Mouse (Mus musculus) midbrain, embryonic 10.5 days (tissue): ENCODE data around the gene Atg2a. TPM values are rescaled to one million over a fixed set of nuclear protein-coding genes. Genes with fewer than 3 reads are reported as not detected.
A peak's percentile ranks its signal among the peaks of the same experiment; 100 is the strongest.

Source experiments
- DNase-seq: peaks from one replicate; pipeline ENCODE4 v3.0.0-alpha.2; 2017; ENCODE audit warnings: low spot score
- H3K27ac ChIP-seq: fragments of 300-500 bp; sonication (generic); replicated peaks from 2 replicates; pipeline ENCODE4 v1.5.1; 2016; ENCODE audit warnings: mild to moderate bottlenecking
- H3K27me3 ChIP-seq: fragments of 300-500 bp; sonication (generic); 2 replicates; pipeline ENCODE4 v1.6.1; 2016; ENCODE audit warnings: low read depth, mild to moderate bottlenecking; ENCODE audit not compliant: poor library complexity, severe bottlenecking
- H3K36me3 ChIP-seq: fragments of 300-500 bp; sonication (generic); 2 replicates; pipeline ENCODE4 v1.6.1; 2016; ENCODE audit warnings: mild to moderate bottlenecking, moderate library complexity
- H3K4me1 ChIP-seq: fragments of 300-500 bp; sonication (generic); 2 replicates; pipeline ENCODE4 v1.6.1; 2016
- H3K4me3 ChIP-seq: fragments of 300-500 bp; sonication (generic); 2 replicates; pipeline ENCODE4 v1.5.1; 2016; ENCODE audit warnings: mild to moderate bottlenecking, moderate library complexity
- H3K9me3 ChIP-seq: fragments of 300-500 bp; sonication (generic); replicated peaks from 2 replicates; pipeline ENCODE4 v1.6.1; 2016; ENCODE audit warnings: mild to moderate bottlenecking
- WGBS: fragments of 180-500 bp; shearing (Covaris S2); methylation state at CpG from one replicate; pipeline ENCODE4 v1.1.7; 2016; 5-methylcytosine and 5-hydroxymethylcytosine counted together
- polyA plus RNA-seq: library from polyadenylated mRNA; unstranded; fragments of >200 nt; fragmentation: Nextera tagmentation; extraction: Ambion mirVana; gene quantifications from 2 replicates; pipeline ENCODE4 v1.2.1, GENCODE M21; 2016

Gene Atg2a
- polyA plus RNA-seq, 1 experiment from 2014 or later, result 10.1 TPM

DNA sequence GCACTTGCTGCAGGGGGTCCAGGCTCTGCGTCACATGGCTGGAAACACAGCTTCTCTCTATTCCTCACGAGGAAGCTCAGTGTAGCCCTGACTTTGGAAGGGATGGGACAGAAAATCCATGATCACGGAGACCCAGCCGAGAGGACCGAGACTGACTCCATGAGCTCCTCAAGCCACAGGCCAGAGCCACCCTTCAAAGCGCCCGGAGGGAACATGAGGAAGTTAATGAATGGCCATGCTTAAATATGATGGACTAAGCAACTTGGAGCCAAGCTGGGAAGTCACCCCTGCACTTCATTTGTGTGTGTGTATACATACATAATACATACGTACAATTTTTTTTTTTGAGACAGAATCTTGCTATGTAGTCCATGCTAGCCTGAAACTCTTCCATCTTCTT lies 29.7 kb downstream of the Atg2a start:
- Histone ChIP-seq H3K9me3 (no peaks in the 10 kb centered on the region), H3K4me3 (no peak overlapping the region), H3K36me3 (no peaks in the 10 kb centered on the region), H3K4me1 (peaks cover 23% of the 10 kb centered on the region), H3K27ac (no peak overlapping the region; the same call in 1 of the 2 replicates), H3K27me3 (peaks cover 4% of the 10 kb centered on the region; the same call in 1 of the 2 replicates)
- DNase-seq, result no peak
- WGBS, result 24% methylated on average over 8 of the region's 8 CpGs

DNA sequence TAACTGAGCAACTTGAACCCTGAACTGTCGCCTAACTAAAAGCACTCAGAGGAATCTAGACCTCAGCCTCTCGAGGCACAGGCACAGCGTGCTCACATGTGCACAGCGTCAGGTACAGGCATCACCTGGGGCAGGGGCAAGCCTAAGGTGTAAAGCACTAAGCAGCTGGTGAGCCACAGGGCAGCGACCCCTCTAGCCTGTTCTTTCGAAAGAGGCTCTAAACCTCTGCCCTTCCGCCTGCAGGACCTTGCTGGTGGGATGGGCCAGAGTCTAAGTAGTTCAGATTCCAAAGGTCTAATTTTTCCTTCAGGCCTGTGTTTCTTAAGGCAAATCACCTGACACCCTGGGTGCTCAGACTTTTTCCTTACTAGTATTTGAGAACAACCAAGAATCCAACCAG lies 30.6 kb downstream of the Atg2a start:
- Histone ChIP-seq H3K4me3 (no peak overlapping the region), H3K4me1 (peaks cover 26% of the 10 kb centered on the region), H3K36me3 (no peaks in the 10 kb centered on the region), H3K9me3 (no peaks in the 10 kb centered on the region), H3K27me3 (peaks cover 4% of the 10 kb centered on the region; the same call in 1 of the 2 replicates), H3K27ac (no peak overlapping the region)
- no peak for DNase-seq
- 66% methylated on average over 7 of the region's 7 CpGs for WGBS

DNA sequence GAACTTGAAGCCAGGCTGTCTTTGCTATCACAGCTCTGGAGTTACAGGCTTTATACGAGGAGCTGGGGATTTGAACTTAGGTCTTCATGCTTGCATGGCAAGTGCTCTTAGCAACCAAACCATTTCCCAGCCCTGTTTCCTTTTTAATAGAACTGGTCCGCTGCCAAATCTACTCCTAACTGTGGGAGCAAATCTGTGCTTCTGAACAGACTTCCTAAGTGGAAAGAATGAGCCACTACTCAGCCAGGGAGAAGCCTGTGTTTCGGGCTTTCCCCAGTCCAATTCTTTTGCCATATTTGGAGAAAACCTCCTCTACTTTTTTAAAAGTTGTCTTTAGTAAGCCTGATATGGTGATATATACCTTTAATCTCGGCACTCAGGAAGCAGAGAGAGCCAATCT lies 31.3 kb downstream of the Atg2a start:
- Histone ChIP-seq H3K4me1 (peaks cover 32% of the 10 kb centered on the region), H3K36me3 (no peaks in the 10 kb centered on the region), H3K27me3 (peaks cover 4% of the 10 kb centered on the region; the same call in 1 of the 2 replicates), H3K4me3 (no peak overlapping the region), H3K27ac (no peak overlapping the region), H3K9me3 (no peaks in the 10 kb centered on the region)
- WGBS, result 92% methylated on average over 4 of the region's 4 CpGs
- DNase-seq, result no peak

DNA sequence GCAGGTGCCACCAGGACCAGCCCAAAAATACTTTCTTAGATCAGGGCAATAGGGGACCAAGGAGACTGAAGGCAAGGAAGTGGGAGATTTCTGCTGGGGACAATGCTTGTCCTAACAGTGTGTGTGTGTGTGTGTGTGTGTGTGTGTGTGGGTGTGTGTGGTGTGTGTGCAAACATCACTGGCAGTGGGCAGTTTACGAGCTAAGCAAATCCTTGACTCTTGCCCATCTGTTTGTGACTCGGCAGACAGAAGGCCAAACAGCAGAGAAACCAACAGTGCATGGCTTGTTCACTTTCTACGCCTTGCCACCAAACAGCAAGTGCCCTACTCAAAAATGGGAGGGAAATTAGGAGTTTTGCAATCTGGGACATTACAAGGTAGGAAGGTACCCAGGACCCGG lies 32.1 kb downstream of the Atg2a start:
- H3K27ac ChIP-seq, result no peak overlapping the region
- WGBS, result 94% methylated on average over 4 of the region's 4 CpGs
- no peaks in the 10 kb centered on the region for H3K36me3 ChIP-seq
- H3K4me1 ChIP-seq, result peaks cover 41% of the 10 kb centered on the region
- no peak for DNase-seq
- H3K9me3 ChIP-seq, result no peaks in the 10 kb centered on the region
- H3K4me3 ChIP-seq, result no peak overlapping the region
- peaks cover 4% of the 10 kb centered on the region; the same call in 1 of the 2 replicates for H3K27me3 ChIP-seq

DNA sequence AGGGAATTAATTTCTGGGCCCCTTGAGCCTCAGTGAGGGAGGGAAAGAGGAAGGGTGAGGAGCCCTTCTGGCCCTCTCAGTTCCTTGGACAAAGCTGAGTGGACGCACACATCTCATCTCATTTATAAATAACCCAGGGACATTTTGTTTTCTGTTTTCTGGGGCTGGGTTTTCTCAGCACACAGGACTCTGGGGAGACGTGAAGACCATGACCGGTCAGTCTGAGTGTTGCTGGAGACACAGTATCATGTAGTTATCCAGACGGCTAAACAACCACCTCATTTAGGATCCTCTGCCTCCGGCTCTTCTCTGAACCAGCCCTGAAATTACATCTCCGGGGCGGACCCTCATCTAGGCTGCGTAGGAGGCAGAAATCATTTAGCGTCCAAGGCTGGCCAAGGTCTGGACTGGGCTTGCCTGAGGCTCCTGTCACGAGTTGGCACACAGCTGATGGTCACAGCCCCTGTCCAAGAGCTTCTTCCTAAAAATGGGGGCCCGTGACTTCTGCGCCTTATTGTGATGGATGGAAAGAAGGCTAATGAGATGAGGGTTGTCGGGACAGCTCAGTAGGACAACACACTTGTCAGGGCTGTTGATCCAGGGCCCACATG lies 32.6 kb downstream of the Atg2a start:
- 94% methylated on average over 13 of the region's 13 CpGs for WGBS

DNA sequence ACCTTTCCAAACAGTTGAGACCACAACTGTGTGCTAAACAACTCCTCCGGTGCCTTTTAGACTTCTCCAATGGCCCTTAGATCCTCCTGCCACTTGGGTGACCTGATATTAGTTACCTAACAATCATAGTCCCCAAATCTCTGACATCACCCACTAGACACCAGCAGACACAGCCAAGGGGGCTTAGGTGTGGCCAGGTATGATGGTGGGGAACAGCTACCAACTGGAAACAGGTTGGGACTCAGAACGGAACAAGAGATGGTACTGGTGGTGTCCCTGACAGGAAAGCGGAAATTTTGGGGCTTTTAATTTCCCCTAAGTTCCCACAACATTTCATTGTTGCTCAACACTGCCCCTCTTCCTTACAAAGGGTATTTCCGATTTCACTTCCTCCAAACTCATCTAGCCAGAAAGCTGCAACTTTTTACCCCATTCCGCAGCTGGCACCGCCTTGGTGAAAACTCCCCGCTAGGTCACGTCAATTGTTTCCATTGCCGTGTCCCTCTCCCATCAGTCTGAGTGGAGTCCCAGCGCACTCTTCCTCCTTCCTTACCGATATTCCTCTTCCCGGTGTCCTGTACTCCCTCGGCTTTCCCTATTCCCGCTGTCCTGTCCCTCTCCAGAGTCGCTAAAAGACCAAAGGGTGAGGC lies 34.4 kb downstream of the Atg2a start:
- Histone ChIP-seq H3K4me1 (peaks cover 54% of the 10 kb centered on the region), H3K9me3 (no peaks in the 10 kb centered on the region), H3K27me3 (peaks cover 4% of the 10 kb centered on the region; the same call in 1 of the 2 replicates), H3K4me3 (peak overlapping the region; percentile 91), H3K27ac (peak overlapping the region; percentile 91), H3K36me3 (peaks cover 20% of the 10 kb centered on the region)
- DNase-seq, result no peak
- WGBS, result 8% methylated on average over 15 of the region's 15 CpGs

More for the DNA sequence above, 32.6 kb downstream of the Atg2a start:
- no peak for DNase-seq
- Histone ChIP-seq H3K4me3 (no peak overlapping the region), H3K27me3 (peaks cover 4% of the 10 kb centered on the region; the same call in 1 of the 2 replicates), H3K9me3 (no peaks in the 10 kb centered on the region), H3K4me1 (peaks cover 46% of the 10 kb centered on the region), H3K36me3 (peaks cover 2% of the 10 kb centered on the region), H3K27ac (no peak overlapping the region)

DNA sequence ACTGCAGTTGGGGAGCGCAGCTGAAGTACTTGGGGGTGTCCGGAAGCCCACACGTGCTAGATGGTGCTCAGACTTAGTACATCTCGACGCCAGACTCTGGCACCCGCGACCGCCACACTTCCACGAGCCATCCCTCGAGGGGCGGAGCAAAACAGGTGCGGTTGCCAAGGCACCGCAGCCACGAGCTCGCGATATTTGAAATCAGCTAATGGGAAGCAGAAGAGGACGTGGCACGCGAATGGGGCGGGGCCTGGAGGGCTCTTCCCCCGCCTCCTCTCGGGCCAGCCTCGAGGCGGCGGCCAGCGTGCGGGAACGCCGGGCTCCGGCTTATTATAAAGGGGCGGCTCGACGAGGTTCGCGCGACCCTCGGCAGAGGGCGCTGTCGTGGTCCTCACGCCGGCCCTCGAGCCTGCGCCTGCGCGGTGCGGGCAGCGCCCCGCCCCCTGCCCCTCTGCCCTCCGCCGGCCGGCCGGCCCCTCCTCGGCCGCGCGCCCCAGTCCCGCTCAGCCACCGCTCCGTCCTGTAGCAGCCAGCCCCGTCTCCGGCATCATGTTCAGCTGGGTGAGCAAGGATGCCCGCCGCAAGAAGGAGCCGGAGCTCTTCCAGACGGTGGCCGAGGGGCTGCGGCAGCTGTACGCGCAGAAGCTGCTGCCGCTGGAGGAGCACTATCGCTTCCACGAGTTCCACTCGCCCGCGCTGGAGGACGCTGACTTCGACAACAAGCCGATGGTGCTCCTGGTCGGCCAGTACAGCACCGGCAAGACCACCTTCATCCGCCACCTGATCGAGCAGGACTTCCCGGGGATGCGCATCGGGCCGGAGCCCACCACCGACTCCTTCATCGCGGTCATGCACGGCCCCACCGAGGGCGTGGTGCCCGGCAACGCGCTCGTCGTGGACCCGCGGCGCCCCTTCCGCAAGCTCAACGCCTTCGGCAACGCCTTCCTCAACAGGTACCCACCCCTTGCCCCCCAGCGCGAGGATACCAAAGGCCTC lies 35.3 kb downstream of the Atg2a start, which contains the start of gene Ehd1:
Ehd1 (plus strand) TSS at position 300 of the 996 bp plus-strand sequence.
- H3K4me3 ChIP-seq, result peak within 1 kb of the TSS; percentile 91
- H3K27ac ChIP-seq, result peak within 1 kb of the TSS; percentile 91
- peak; percentile 99 for DNase-seq
- H3K27me3 ChIP-seq, result peaks cover 4% of the 10 kb centered on the region; the same call in 1 of the 2 replicates
- no peaks in the 10 kb centered on the region for H3K9me3 ChIP-seq
- H3K36me3 ChIP-seq, result peaks cover 28% of the 10 kb centered on the region
- under 1% methylated on average over 106 of the region's 106 CpGs for WGBS
- peaks cover 48% of the 10 kb centered on the region for H3K4me1 ChIP-seq

DNA sequence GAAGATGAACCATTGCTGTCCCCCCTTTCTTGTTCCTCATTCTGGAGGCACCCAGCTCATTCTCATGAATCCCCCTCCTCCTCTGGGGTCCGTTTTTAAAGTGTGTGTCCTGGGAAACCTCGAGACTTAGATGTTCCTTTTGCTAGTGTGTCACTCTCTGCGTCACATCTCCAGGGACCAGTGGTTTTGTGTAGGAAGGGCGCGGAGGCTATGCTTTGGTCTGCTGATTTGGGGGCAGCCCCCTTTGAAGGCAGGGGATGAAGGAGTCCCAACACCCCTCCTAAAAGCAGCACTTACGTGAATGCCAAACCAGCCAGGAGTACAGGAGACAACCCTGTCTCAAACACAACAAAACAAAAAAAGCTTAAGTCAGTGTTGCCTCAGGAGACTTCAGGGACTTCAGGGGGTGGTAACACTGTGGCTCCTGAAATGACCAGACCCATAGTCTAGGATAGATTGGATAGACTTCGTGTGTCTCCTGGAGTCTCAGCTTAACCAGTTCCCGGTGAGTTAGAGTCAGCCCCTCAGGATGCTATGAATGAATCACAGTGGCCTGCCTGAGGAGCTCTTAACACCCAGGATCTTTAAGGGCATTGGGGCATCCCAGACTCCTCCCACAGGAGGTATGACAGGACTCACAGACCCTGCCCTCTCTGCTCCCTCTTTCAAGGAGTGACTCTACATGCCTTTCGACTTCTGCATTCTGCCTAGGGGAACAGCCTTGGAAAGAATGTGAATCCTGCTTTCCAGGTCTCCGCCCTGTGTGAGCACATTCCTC lies 36.4 kb downstream of the Atg2a start:
- H3K27ac ChIP-seq, result peak overlapping the region; percentile 91
- peaks cover 48% of the 10 kb centered on the region for H3K4me1 ChIP-seq
- DNase-seq, result peak; percentile 45
- H3K36me3 ChIP-seq, result peaks cover 40% of the 10 kb centered on the region
- H3K4me3 ChIP-seq, result peak overlapping the region; percentile 91
- H3K27me3 ChIP-seq, result no peaks in the 10 kb centered on the region
- 10% methylated on average over 10 of the region's 10 CpGs for WGBS
- no peaks in the 10 kb centered on the region for H3K9me3 ChIP-seq

DNA sequence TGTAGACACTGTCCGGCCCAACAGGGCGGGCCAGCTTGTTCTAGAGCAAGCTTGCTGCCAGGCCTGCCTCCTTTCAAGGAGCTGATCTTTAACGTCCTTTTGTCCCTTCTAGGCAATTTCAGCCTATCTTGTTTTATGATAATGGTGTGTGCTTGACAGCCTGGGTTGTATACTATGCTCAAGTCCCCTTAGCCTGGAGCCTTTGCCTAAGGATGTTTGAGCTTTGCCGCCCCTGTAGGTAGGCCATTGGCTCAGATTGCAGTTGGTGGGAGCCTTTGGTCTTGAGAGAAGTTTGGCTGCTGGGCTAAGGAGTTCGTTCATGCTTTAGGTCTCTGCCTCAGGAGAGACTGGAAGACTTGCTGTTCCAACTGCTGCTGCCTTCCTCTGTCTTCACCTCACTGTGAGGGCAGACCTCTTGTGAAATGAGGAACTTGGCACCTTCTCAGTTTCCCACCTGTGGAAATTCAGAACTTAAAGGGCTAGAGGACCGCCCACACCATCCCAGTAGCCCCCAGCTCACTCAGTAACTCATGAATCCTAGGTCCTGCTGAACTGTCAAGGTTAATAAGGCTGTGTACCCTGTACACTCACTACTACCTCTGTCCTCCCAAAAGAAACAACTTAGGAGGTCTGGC lies 37.1 kb downstream of the Atg2a start:
- no peaks in the 10 kb centered on the region for H3K9me3 ChIP-seq

DNA sequence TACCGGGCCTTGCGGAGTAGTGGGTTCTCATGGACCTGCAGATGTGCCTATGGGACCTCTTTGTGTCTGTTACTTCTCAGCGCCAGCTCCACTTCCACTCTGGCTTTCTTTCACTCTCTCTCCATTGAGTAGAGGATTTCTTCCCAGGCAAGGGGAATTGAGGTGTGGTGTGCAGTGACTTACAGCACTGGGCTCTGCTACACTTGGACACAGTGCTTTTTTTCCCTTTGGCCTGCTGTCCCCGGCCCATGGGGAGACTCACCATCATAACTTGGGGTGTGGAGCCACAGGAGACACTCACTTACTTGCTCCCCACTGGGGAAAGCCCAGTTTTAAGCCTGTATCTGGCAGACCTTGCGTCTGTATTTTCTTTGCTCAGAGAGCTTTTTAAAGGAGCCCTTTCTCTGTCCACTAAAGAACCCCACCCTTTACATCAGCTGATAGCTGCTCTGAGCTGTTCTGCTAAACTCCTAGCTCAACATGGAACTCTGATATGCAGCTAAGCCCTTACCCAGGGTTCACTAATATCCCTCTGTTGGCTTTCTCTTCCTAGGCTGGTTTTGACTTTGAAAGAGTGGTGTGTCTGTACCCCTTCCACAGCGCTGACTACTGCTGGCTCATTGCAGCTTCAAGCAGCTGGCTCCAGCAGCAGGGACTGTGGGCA lies 38.1 kb downstream of the Atg2a start:
- DNase-seq, result no peak
- Histone ChIP-seq H3K27me3 (no peaks in the 10 kb centered on the region), H3K4me3 (peak overlapping the region; percentile 91), H3K9me3 (no peaks in the 10 kb centered on the region), H3K4me1 (peaks cover 48% of the 10 kb centered on the region), H3K36me3 (peaks cover 57% of the 10 kb centered on the region), H3K27ac (peak overlapping the region; percentile 46)
- WGBS, result 86% methylated on average over 6 of the region's 6 CpGs

More for the DNA sequence above, 37.1 kb downstream of the Atg2a start:
- peak overlapping the region; percentile 91 for H3K4me3 ChIP-seq
- 49% methylated on average over 6 of the region's 6 CpGs for WGBS
- peaks cover 47% of the 10 kb centered on the region for H3K36me3 ChIP-seq
- peak overlapping the region; percentile 91 for H3K27ac ChIP-seq
- no peaks in the 10 kb centered on the region for H3K27me3 ChIP-seq
- DNase-seq, result no peak
- H3K4me1 ChIP-seq, result peaks cover 48% of the 10 kb centered on the region

DNA sequence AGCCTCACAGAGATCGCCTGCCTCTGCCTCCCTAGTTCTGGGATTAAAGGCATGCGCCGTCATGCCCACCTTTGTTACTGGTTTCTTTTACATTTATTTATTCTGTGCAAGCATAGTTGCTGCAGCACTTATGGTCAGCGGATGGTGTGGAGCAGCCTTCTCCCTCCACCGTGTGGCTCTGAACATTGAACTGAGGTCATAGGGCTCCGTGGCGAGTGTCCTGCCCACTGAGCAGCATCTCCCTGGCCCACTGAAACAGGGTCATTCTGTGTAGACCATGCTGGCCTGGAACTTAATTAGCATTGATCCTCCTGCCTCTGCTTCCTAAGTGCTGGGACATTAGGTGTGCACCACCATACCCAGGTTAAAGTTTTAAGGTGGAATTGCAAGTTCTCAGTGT lies 39.1 kb downstream of the Atg2a start:
- no peak overlapping the region for H3K27ac ChIP-seq
- WGBS, result 91% methylated on average over 7 of the region's 7 CpGs
- H3K4me1 ChIP-seq, result peaks cover 40% of the 10 kb centered on the region
- peaks cover 67% of the 10 kb centered on the region for H3K36me3 ChIP-seq
- H3K9me3 ChIP-seq, result no peaks in the 10 kb centered on the region
- DNase-seq, result no peak
- H3K27me3 ChIP-seq, result no peaks in the 10 kb centered on the region
- 0 out of 2 replicates have a peak overlapping the region, but pooled peaks have one; percentile 5 for H3K4me3 ChIP-seq
